Mouse (Mus musculus) G1E (cell line): Measurements from ENCODE around the gene Elmo2.

Experiments used
- CTCF ChIP-seq: IDR thresholded peaks from 2 replicates; pipeline ENCODE4 v1.5.1; 2012; ENCODE audit warnings: low read depth, low read length, inconsistent platforms, mixed read lengths
- GATA2 ChIP-seq: IDR thresholded peaks from 2 replicates; pipeline ENCODE4 v1.6.1; 2012; ENCODE audit warnings: low read depth, low read length, inconsistent platforms, borderline replicate concordance
- TAL1 ChIP-seq: conservative IDR thresholded peaks from 2 replicates; pipeline ENCODE4 v1.6.1; 2012; ENCODE audit warnings: low read depth, low read length, inconsistent platforms, mixed read lengths

DNA sequence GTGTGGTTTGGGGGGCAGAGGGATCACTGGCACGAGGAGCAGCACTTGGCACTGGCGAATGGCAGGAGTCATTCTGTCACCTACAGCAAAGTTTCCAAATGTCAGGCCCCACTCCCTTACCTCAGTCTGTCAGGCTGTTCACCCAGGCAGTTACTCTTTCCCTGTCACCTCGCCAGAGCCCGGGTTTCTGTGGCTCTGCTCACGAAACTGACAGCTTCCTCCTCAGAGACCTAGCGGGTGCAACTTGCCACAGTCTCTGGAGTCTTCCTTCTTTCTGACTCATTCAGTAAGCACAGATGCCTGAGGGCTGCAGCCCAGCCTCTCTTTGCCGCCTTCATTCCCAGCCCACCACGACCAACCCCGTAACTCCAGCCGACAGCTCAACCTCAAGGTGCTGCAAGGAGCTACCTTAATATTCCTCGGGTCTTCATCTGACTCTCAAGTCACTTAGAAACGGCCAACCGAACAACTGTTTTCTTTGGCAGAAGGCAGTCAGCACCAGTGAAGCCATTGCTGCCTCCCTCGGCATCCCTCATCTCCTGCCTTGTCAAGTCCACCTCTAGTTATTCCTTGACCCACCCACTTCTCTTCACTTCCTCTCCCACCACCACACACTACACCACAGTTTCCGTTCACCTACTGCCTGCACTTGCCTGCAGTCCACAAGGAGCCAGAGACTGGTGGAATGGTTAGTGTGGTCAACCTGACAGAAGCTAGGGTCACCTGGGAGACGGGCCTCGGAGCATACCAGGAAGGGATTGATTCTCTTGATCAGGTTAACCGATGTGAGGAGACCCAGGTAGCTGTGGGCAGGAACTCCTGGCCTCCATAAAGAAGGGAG lies 39.7 kb downstream of the Elmo2 start:
- no peak for TF ChIP-seq CTCF
- no peak for TF ChIP-seq GATA2
- no peak for TF ChIP-seq TAL1
